Mouse (Mus musculus) kidney, postnatal 14 days (tissue): ENCODE measurements at regions not wholly inside any gene's neighbourhood (a gene's known extent, or its start where the extent isn't known, plus 50 kb on each side); places are given as distances from the start of the nearest gene placed in this dataset.

ENCODE experiments used
- DNase-seq: peaks from one replicate; pipeline ENCODE4 v3.0.0; 2022; ENCODE audit warnings: mixed read lengths

GRCm38 (mm10) chr7:136120930-136121329 is 404.8 kb upstream of the Mki67 start:
- no peak for DNase-seq

- no peak for DNase-seq
Observed at GRCm38 (mm10) chr7:136121406-136121805, 405.2 kb upstream of the Mki67 start.

GRCm38 (mm10) chr7:136124786-136125185 is 408.6 kb upstream of the Mki67 start:
- DNase-seq = no peak

- DNase-seq = no peak
Observed at GRCm38 (mm10) chr7:136126393-136126792, 410.2 kb upstream of the Mki67 start.

GRCm38 (mm10) chr7:136127576-136127975 is 411.4 kb upstream of the Mki67 start:
- no peak for DNase-seq

GRCm38 (mm10) chr7:136129721-136130123 is 413.6 kb upstream of the Mki67 start:
- peak; percentile 28 for DNase-seq

- peak; percentile 20 for DNase-seq
Observed at GRCm38 (mm10) chr7:136130666-136131239, 414.6 kb upstream of the Mki67 start.

GRCm38 (mm10) chr7:136132976-136133375 is 416.8 kb upstream of the Mki67 start:
- DNase-seq = no peak

- no peak for DNase-seq
Observed at GRCm38 (mm10) chr7:136136666-136137065, 420.5 kb upstream of the Mki67 start.

GRCm38 (mm10) chr7:136137341-136137740 is 421.2 kb upstream of the Mki67 start:
- DNase-seq = no peak

GRCm38 (mm10) chr7:136137831-136138602 is 421.9 kb upstream of the Mki67 start:
- DNase-seq = no peak

- DNase-seq = no peak
Observed at GRCm38 (mm10) chr7:136142832-136143231, 426.7 kb upstream of the Mki67 start.

GRCm38 (mm10) chr7:136150196-136150595 is 434.0 kb upstream of the Mki67 start:
- DNase-seq = peak; percentile 19

GRCm38 (mm10) chr7:136151301-136151930 is 435.3 kb upstream of the Mki67 start:
- DNase-seq = no peak

- DNase-seq = peak; percentile 77
Observed at GRCm38 (mm10) chr7:136152470-136152869, 436.3 kb upstream of the Mki67 start.

- no peak for DNase-seq
Observed at GRCm38 (mm10) chr7:136153621-136154020, 437.5 kb upstream of the Mki67 start.

- DNase-seq = no peak
Observed at GRCm38 (mm10) chr7:136159136-136159535, 443.0 kb upstream of the Mki67 start.

GRCm38 (mm10) chr7:136161526-136161925 is 445.4 kb upstream of the Mki67 start:
- DNase-seq = peak; percentile 12

GRCm38 (mm10) chr7:136164834-136165233 is 448.7 kb upstream of the Mki67 start:
- DNase-seq = no peak

GRCm38 (mm10) chr7:136169261-136169660 is 453.1 kb upstream of the Mki67 start:
- no peak for DNase-seq

- DNase-seq = no peak
Observed at GRCm38 (mm10) chr7:136176373-136176772, 460.2 kb upstream of the Mki67 start.

GRCm38 (mm10) chr7:136180996-136181395 is 464.8 kb upstream of the Mki67 start:
- DNase-seq = no peak

GRCm38 (mm10) chr7:136182101-136182500 is 465.9 kb upstream of the Mki67 start:
- DNase-seq = peak; percentile 30
